Mouse (Mus musculus) testis, adult 2 months (tissue): ENCODE results near the gene Ubl4b.

Experiments
- CTCF ChIP-seq: fragments of 200-500 bp; IDR thresholded peaks from 2 replicates; pipeline ENCODE4 v1.5.1; 2012; ENCODE audit warnings: low read depth, mild to moderate bottlenecking, inconsistent platforms, low read length, moderate library complexity; ENCODE audit not compliant: control insufficient read depth, insufficient read depth, insufficient replicate concordance
- POLR2A ChIP-seq: fragments of 200-500 bp; IDR thresholded peaks from 2 replicates; pipeline ENCODE4 v1.6.1; 2012; ENCODE audit warnings: low read depth, mild to moderate bottlenecking, inconsistent platforms, low read length, moderate library complexity; ENCODE audit not compliant: control insufficient read depth

GRCm38 (mm10) chr3:107594662-107595263 lies 39.9 kb upstream of the Ubl4b start, which contains the start of gene Alx3:
- no peak for TF ChIP-seq CTCF
- TF ChIP-seq POLR2A, result no peak
